8 mouse cellular contexts compared by ENCODE assay signal in the genomic region with DNA sequence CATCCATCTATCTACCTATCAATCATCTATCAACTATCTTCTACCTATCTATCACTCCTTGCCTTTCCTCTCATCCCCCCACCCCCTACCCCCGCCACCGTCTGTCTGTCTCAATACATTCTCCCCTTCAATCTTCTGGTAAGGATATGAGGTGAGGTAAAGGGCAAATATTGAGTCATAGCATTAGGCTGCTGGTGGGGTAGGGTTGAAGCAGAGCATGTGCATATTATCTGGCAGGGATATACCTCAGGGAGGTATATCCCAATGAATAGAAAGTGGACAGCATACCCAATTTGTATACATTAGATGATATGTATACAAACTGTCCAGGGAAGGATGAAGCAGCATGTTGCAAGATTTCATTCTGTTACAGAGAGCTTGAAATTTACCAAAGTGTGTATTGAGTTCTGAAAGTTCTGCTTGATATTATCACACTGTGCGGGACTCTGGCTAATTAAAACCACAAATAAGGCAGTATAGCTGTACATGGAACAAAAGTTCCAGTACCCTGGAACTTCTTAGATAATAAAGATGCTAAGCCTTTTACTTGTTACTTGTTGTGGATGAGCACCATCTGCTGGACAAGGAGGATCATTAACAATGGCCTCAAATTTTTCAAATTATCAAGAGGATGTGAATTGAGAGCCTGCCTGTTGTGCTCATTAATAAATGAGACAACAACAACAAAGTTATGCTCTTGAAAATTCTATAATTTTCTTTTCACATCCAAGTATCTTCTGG.
DNase-seq lines count a peak whose midpoint lies in the region; ATAC-seq and TF ChIP-seq lines count a peak whose summit lies in the region.

No protein-coding gene starts in this region.

- 47% methylated on average over 3 of the region's 3 CpGs for WGBS in heart, postnatal 0 days
- WGBS in kidney, embryonic 16.5 days, result 66% methylated on average over 3 of the region's 3 CpGs

- no peaks in the 10 kb centered on the region for H3K27me3 ChIP-seq in heart, postnatal 0 days (ENCODE audit: control insufficient read depth, insufficient read depth, low read length)
- no peaks in the 10 kb centered on the region for H3K27me3 ChIP-seq in kidney, embryonic 16.5 days (ENCODE audit: insufficient read depth, low read length)

- no peaks in the 10 kb centered on the region for H3K4me1 ChIP-seq in heart, postnatal 0 days (ENCODE audit: control insufficient read depth, insufficient read depth)
- no peaks in the 10 kb centered on the region for H3K4me1 ChIP-seq in kidney, embryonic 16.5 days (ENCODE audit: insufficient read depth, low read length)

- no peak overlapping the region for H3K27ac ChIP-seq in heart, postnatal 0 days (ENCODE audit: low read depth)
- no peak overlapping the region for H3K27ac ChIP-seq in kidney, embryonic 16.5 days (ENCODE audit: low read length)

- no peak for TF ChIP-seq EP300 in heart, postnatal 0 days (IDR thresholded peaks at IDR 0.05; ENCODE audit: low read depth)

- peak; percentile 62 for TF ChIP-seq CTCF in heart, postnatal 0 days (IDR thresholded peaks at IDR 0.05; ENCODE audit: low read depth)

- peak; percentile 45 for DNase-seq in heart, postnatal 0 days (ENCODE audit: low spot score)
- DNase-seq in heart, postnatal 4 days, result no peak
- peak; percentile 31 for DNase-seq in ES-CJ7 (ENCODE audit: low read depth, low spot score)
- DNase-seq in embryo, embryonic 10.5 days (ENCODE audit: low spot score), result peak; percentile 74
- DNase-seq in lung, postnatal 25 days (ENCODE audit: low spot score), result peak; percentile 4
- no peak for DNase-seq in thymus, postnatal 10 days (ENCODE audit: low spot score in 2 of 2)
- no peak for DNase-seq in layer of hippocampus, postnatal 25 days (ENCODE audit: extremely low spot score in 1 of 2, low spot score in 1 of 2)

- H3K9me3 ChIP-seq in heart, postnatal 0 days (replicated peaks; ENCODE audit: control insufficient read depth, low read length), result no peaks in the 10 kb centered on the region
- H3K9me3 ChIP-seq in kidney, embryonic 16.5 days (ENCODE audit: low read length), result no peaks in the 10 kb centered on the region

- H3K36me3 ChIP-seq in heart, postnatal 0 days (replicated peaks; ENCODE audit: control insufficient read depth, insufficient read depth, low read length), result no peaks in the 10 kb centered on the region
- no peaks in the 10 kb centered on the region for H3K36me3 ChIP-seq in kidney, embryonic 16.5 days (ENCODE audit: insufficient read depth, low read length)

- H3K4me2 ChIP-seq in heart, postnatal 0 days (ENCODE audit: low read depth, low read length), result no peak overlapping the region
- H3K4me2 ChIP-seq in kidney, embryonic 16.5 days (replicated peaks; ENCODE audit: low read depth, low read length), result no peak overlapping the region

- no peak for ATAC-seq in heart, postnatal 0 days (ENCODE audit: insufficient read depth, low read depth)
- no peak for ATAC-seq in kidney, embryonic 16.5 days (ENCODE audit: low FRiP score, low TSS enrichment)

- no peak overlapping the region for H3K4me3 ChIP-seq in heart, postnatal 0 days (ENCODE audit: low read depth, low read length)
- no peak overlapping the region for H3K4me3 ChIP-seq in kidney, embryonic 16.5 days (ENCODE audit: low read length)

- H3K9ac ChIP-seq in heart, postnatal 0 days (replicated peaks; ENCODE audit: low read depth, low read length), result no peak overlapping the region
- no peak overlapping the region for H3K9ac ChIP-seq in kidney, embryonic 16.5 days (replicated peaks; ENCODE audit: low read length)

Comparison
In these comparisons a context has a peak if more than half of its experiments do, and no peak if none do; other contexts are left out.
1. DNase-seq: peak in heart, postnatal 0 days (single experiment), ES-CJ7 (single experiment), embryo, embryonic 10.5 days (single experiment) and lung, postnatal 25 days (single experiment); none in heart, postnatal 4 days (single experiment), thymus, postnatal 10 days (0 of 2) and layer of hippocampus, postnatal 25 days (0 of 2).